In the genomic region with DNA sequence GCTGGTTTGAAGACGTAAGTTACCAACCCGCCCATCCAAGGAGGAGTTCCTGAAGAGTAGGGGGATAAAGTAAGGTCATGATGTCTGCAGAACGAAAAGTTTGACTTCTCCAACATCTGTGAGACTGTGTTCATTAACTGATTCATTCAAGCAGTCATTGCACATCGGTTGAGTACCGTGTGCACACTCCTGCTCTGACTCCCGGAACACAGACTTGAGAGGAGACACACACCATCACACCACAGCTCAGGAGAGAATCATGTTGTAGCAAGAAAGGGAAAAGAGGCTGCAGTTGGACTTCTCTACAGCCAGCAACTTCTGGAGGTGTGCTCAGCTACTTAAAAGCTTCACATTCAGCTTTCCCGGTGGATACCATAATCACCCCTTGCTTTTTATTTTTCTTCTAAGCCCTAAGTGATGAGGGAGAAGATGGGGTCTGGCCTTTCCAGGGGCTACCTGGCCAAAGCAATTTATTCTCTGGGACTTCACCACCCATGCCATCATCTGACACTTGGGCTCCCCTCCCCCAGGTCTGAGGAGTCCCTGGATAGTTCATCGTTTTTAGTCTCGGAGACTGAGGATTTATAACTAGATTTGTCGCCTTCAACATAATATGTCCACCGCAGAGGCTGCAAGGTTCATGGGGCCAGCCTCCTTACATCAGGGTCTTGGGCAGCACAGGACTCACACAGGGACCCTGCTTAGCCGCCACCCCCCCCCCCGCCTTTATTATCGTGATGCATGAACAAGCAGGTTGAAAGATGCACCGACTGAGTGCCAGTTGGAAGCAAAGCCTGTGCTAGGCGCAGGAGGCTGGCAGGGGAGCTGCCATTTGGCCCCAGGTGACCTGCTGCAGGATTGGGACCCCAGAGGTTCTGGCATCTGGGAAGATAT, we compare ENCODE assay signal across 8 mouse cellular contexts. TPM values are rescaled to one million over a fixed set of nuclear protein-coding genes. Genes with fewer than 3 reads are reported as not detected.
DNase-seq lines count a peak whose midpoint lies in the region; ATAC-seq and TF ChIP-seq lines count a peak whose summit lies in the region.

No protein-coding gene starts in this region.

- peaks cover 15% of the 10 kb centered on the region for H3K36me3 ChIP-seq in embryonic facial prominence, embryonic 10.5 days (replicated peaks)
- H3K36me3 ChIP-seq in heart, embryonic 15.5 days = peaks cover under 1% of the 10 kb centered on the region
- H3K36me3 ChIP-seq in midbrain, embryonic 10.5 days = peaks cover 18% of the 10 kb centered on the region

- TF ChIP-seq POLR2A in lung, adult 2 months (IDR thresholded peaks at IDR 0.05; ENCODE audit: borderline replicate concordance, extremely low read depth, low read depth, low read length) = no peak

- H3K9ac ChIP-seq in heart, embryonic 15.5 days = peak overlapping the region; percentile 53

- no peak for DNase-seq in lung, adult 2 months
- no peak for DNase-seq in lung, postnatal 4 days
- DNase-seq in embryonic facial prominence, embryonic 10.5 days (ENCODE audit: low spot score) = no peak
- DNase-seq in midbrain, embryonic 10.5 days (ENCODE audit: low spot score) = no peak
- DNase-seq in spleen, postnatal 10 days (ENCODE audit: low spot score in 2 of 2) = no peak
- DNase-seq in ovary, postnatal 14 days (ENCODE audit: low spot score) = no peak

- 56% methylated on average over 16 of the region's 16 CpGs for WGBS in lung, adult 2 months
- WGBS in embryonic facial prominence, embryonic 10.5 days = 63% methylated on average over 16 of the region's 16 CpGs
- 53% methylated on average over 16 of the region's 16 CpGs for WGBS in heart, embryonic 15.5 days
- 59% methylated on average over 16 of the region's 16 CpGs for WGBS in midbrain, embryonic 10.5 days

- no peaks in the 10 kb centered on the region for H3K9me3 ChIP-seq in embryonic facial prominence, embryonic 10.5 days
- no peaks in the 10 kb centered on the region for H3K9me3 ChIP-seq in heart, embryonic 15.5 days (replicated peaks)
- H3K9me3 ChIP-seq in midbrain, embryonic 10.5 days (replicated peaks) = no peaks in the 10 kb centered on the region

- ATAC-seq in heart, embryonic 15.5 days (replicated peaks; ENCODE audit: insufficient number of reproducible peaks, insufficient read depth, low FRiP score, low read depth) = no peak
- ATAC-seq in granulocyte monocyte progenitor cell, adult 5-6 weeks (replicated peaks; ENCODE audit: poor library complexity, severe bottlenecking) = no peak

- no peaks in the 10 kb centered on the region for H3K27me3 ChIP-seq in embryonic facial prominence, embryonic 10.5 days (replicated peaks; ENCODE audit: low read depth, poor library complexity, severe bottlenecking)
- H3K27me3 ChIP-seq in heart, embryonic 15.5 days = no peaks in the 10 kb centered on the region
- H3K27me3 ChIP-seq in midbrain, embryonic 10.5 days (ENCODE audit: low read depth, poor library complexity, severe bottlenecking) = no peaks in the 10 kb centered on the region

- H3K4me2 ChIP-seq in heart, embryonic 15.5 days = peak overlapping the region; percentile 67

- H3K4me1 ChIP-seq in lung, adult 2 months (ENCODE audit: control insufficient read depth, insufficient read depth, low read length) = peaks cover 7% of the 10 kb centered on the region; the same call in 1 of the 2 replicates
- peaks cover 46% of the 10 kb centered on the region for H3K4me1 ChIP-seq in embryonic facial prominence, embryonic 10.5 days
- peaks cover 37% of the 10 kb centered on the region for H3K4me1 ChIP-seq in heart, embryonic 15.5 days (replicated peaks)
- peaks cover 50% of the 10 kb centered on the region for H3K4me1 ChIP-seq in midbrain, embryonic 10.5 days

- H3K4me3 ChIP-seq in lung, adult 2 months (replicated peaks; ENCODE audit: extremely low read depth, low read depth, low read length) = peak overlapping the region; percentile 3
- peak overlapping the region; percentile 90 for H3K4me3 ChIP-seq in embryonic facial prominence, embryonic 10.5 days
- peak overlapping the region; percentile 90 for H3K4me3 ChIP-seq in heart, embryonic 15.5 days
- H3K4me3 ChIP-seq in midbrain, embryonic 10.5 days = peak overlapping the region; percentile 92

- TF ChIP-seq CTCF in lung, adult 2 months (IDR thresholded peaks at IDR 0.05; ENCODE audit: insufficient read depth, low read length) = no peak

- H3K27ac ChIP-seq in embryonic facial prominence, embryonic 10.5 days (replicated peaks) = peak overlapping the region; percentile 96
- H3K27ac ChIP-seq in heart, embryonic 15.5 days = peak overlapping the region; percentile 97
- peak overlapping the region; percentile 95 for H3K27ac ChIP-seq in midbrain, embryonic 10.5 days (replicated peaks)

RNA-seq across cellular contexts. Expression of a gene that starts 1.6 kb away (rescaled TPM):
- polyA plus RNA-seq in lung, adult 2 months (2012; rRNA removed) = 246 and 276 TPM in 2 replicates
- polyA plus RNA-seq in embryonic facial prominence, embryonic 10.5 days (2016; fragmentation: Nextera tagmentation; extraction: Ambion mirVana) = 198 TPM in 2 replicates
- 78.2 and 112 TPM in 2 replicates for polyA plus RNA-seq in heart, embryonic 15.5 days (2015; fragmentation: Nextera tagmentation; extraction: Ambion mirVana)
- polyA plus RNA-seq in midbrain, embryonic 10.5 days (2016; fragmentation: Nextera tagmentation; extraction: Ambion mirVana) = 131 and 151 TPM in 2 replicates
- 47.7 and 65.2 TPM in 2 replicates for total RNA-seq in granulocyte monocyte progenitor cell, adult 5-6 weeks (2014; fragmentation: Nextera tagmentation)
- 112 and 127 TPM in 2 replicates for total RNA-seq in granulocyte monocyte progenitor cell, adult 5-6 weeks (2017)

RNA-seq across cellular contexts. Expression of a gene that starts 15.2 kb away (rescaled TPM):
- polyA plus RNA-seq in lung, adult 2 months (2012; rRNA removed) = 1.6 and 2.2 TPM in 2 replicates
- polyA plus RNA-seq in embryonic facial prominence, embryonic 10.5 days (2016; fragmentation: Nextera tagmentation; extraction: Ambion mirVana) = 5.7 and 6.4 TPM in 2 replicates
- polyA plus RNA-seq in heart, embryonic 15.5 days (2015; fragmentation: Nextera tagmentation; extraction: Ambion mirVana) = 1.2 and 2.7 TPM in 2 replicates
- polyA plus RNA-seq in midbrain, embryonic 10.5 days (2016; fragmentation: Nextera tagmentation; extraction: Ambion mirVana) = 5.6 and 6.4 TPM in 2 replicates
- 3.1 TPM in 1 of 2 replicates, not detected in the other for total RNA-seq in granulocyte monocyte progenitor cell, adult 5-6 weeks (2014; fragmentation: Nextera tagmentation)
- total RNA-seq in granulocyte monocyte progenitor cell, adult 5-6 weeks (2017) = 0.39 TPM in 1 of 2 replicates, not detected in the other

RNA-seq across cellular contexts. Expression of a gene that starts 18.4 kb away (rescaled TPM):
- polyA plus RNA-seq in lung, adult 2 months (2012; rRNA removed) = 10.0 and 14.1 TPM in 2 replicates
- 10.9 and 14.1 TPM in 2 replicates for polyA plus RNA-seq in embryonic facial prominence, embryonic 10.5 days (2016; fragmentation: Nextera tagmentation; extraction: Ambion mirVana)
- polyA plus RNA-seq in heart, embryonic 15.5 days (2015; fragmentation: Nextera tagmentation; extraction: Ambion mirVana) = 3.0 and 3.9 TPM in 2 replicates
- polyA plus RNA-seq in midbrain, embryonic 10.5 days (2016; fragmentation: Nextera tagmentation; extraction: Ambion mirVana) = 10.6 and 10.8 TPM in 2 replicates
- 0.79 TPM in 1 of 2 replicates, not detected in the other for total RNA-seq in granulocyte monocyte progenitor cell, adult 5-6 weeks (2014; fragmentation: Nextera tagmentation)
- total RNA-seq in granulocyte monocyte progenitor cell, adult 5-6 weeks (2017) = 0.34 and 0.67 TPM in 2 replicates

RNA-seq across cellular contexts. Expression of a gene that starts 18.4 kb away (rescaled TPM):
- 91.4 and 110 TPM in 2 replicates for polyA plus RNA-seq in lung, adult 2 months (2012; rRNA removed)
- 84.8 and 88.2 TPM in 2 replicates for polyA plus RNA-seq in embryonic facial prominence, embryonic 10.5 days (2016; fragmentation: Nextera tagmentation; extraction: Ambion mirVana)
- polyA plus RNA-seq in heart, embryonic 15.5 days (2015; fragmentation: Nextera tagmentation; extraction: Ambion mirVana) = 55.9 and 71.6 TPM in 2 replicates
- polyA plus RNA-seq in midbrain, embryonic 10.5 days (2016; fragmentation: Nextera tagmentation; extraction: Ambion mirVana) = 91.0 and 94.1 TPM in 2 replicates
- total RNA-seq in granulocyte monocyte progenitor cell, adult 5-6 weeks (2014; fragmentation: Nextera tagmentation) = 40.5 and 72.3 TPM in 2 replicates
- 10.7 and 11.4 TPM in 2 replicates for total RNA-seq in granulocyte monocyte progenitor cell, adult 5-6 weeks (2017)

RNA-seq across cellular contexts. Expression of a gene that starts 30.9 kb away (rescaled TPM):
- 191 and 262 TPM in 2 replicates for polyA plus RNA-seq in lung, adult 2 months (2012; rRNA removed)
- polyA plus RNA-seq in embryonic facial prominence, embryonic 10.5 days (2016; fragmentation: Nextera tagmentation; extraction: Ambion mirVana) = 79.8 and 84.9 TPM in 2 replicates
- polyA plus RNA-seq in heart, embryonic 15.5 days (2015; fragmentation: Nextera tagmentation; extraction: Ambion mirVana) = 84.2 and 110 TPM in 2 replicates
- 86.8 and 87.3 TPM in 2 replicates for polyA plus RNA-seq in midbrain, embryonic 10.5 days (2016; fragmentation: Nextera tagmentation; extraction: Ambion mirVana)
- 27.7 and 36.2 TPM in 2 replicates for total RNA-seq in granulocyte monocyte progenitor cell, adult 5-6 weeks (2014; fragmentation: Nextera tagmentation)
- total RNA-seq in granulocyte monocyte progenitor cell, adult 5-6 weeks (2017) = 24.2 and 33.5 TPM in 2 replicates

Comparison
In these comparisons a context has a peak if more than half of its experiments do, and no peak if none do; other contexts are left out.
1. H3K4me3 ChIP-seq: peak in every context shown above with its lines; median percentile 92 in midbrain, embryonic 10.5 days; 90 in embryonic facial prominence, embryonic 10.5 days; 90 in heart, embryonic 15.5 days; 3 in lung, adult 2 months.